ENCODE assay signal across 9 mouse cellular contexts in the genomic region with DNA sequence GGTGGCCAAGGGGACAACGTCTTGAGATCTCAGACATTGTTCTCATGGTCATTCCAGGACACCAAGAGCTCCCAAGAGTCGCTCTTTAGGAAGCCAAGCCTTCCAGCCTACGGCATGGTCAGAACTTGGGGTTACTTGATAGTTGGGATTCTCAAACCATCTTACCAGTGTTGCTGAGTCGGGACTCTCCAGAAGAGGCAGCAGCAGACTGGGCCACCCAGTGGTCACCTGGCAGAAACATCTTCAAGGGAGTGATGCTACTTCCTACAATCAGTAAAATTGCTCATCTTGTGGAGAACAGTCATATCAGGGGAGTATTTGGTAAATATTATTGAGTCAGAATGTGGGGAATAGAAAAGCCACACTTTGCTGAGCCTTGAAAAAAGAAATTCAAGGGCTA.
DNase-seq lines count a peak whose midpoint lies in the region; ATAC-seq and TF ChIP-seq lines count a peak whose summit lies in the region.
"Had no signal": no experiment of that assay in that cellular context is flagged by ENCODE, and none has a peak within 500 bp of the region (broad histone marks: within the 10 kb centered on the region; RNA-seq: fewer than 3 reads in every experiment).

No protein-coding gene starts in this region.

- TF ChIP-seq POLR2A in ES-Bruce4 (IDR thresholded peaks at IDR 0.05; ENCODE audit: insufficient read depth, low read length) = no peak
- TF ChIP-seq POLR2A in cortical plate, adult 2 months (IDR thresholded peaks at IDR 0.05; ENCODE audit: extremely low read depth, insufficient read depth, low read length) = no peak

- no peak for ATAC-seq in forebrain, embryonic 15.5 days (replicated peaks)

- H3K36me3 ChIP-seq in ES-Bruce4 (ENCODE audit: control insufficient read depth, insufficient read depth, low read length, poor library complexity, severe bottlenecking) = no peaks in the 10 kb centered on the region
- no peaks in the 10 kb centered on the region for H3K36me3 ChIP-seq in forebrain, embryonic 15.5 days
- H3K36me3 ChIP-seq: forebrain, embryonic 12.5 days; stomach, embryonic 15.5 days had no signal

- H3K4me1 ChIP-seq in ES-Bruce4 (ENCODE audit: control insufficient read depth, insufficient read depth, low read length) = no peaks in the 10 kb centered on the region
- H3K4me1 ChIP-seq in cortical plate, adult 2 months (ENCODE audit: control insufficient read depth, insufficient read depth, low read length) = no peaks in the 10 kb centered on the region
- H3K4me1 ChIP-seq in forebrain, embryonic 15.5 days = no peaks in the 10 kb centered on the region
- H3K4me1 ChIP-seq: stomach, embryonic 15.5 days had no signal

- H3K27me3 ChIP-seq in ES-Bruce4 (ENCODE audit: control insufficient read depth, insufficient read depth, low read length, poor library complexity, severe bottlenecking) = no peaks in the 10 kb centered on the region
- no peaks in the 10 kb centered on the region for H3K27me3 ChIP-seq in forebrain, embryonic 15.5 days
- H3K27me3 ChIP-seq: forebrain, embryonic 12.5 days; stomach, embryonic 15.5 days had no signal

- 79% methylated on average over 4 of the region's 4 CpGs for WGBS in forebrain, embryonic 15.5 days

- no peak for TF ChIP-seq EP300 in ES-Bruce4 (IDR thresholded peaks at IDR 0.05; ENCODE audit: insufficient read depth, low read depth, low read length)

- H3K4me3 ChIP-seq in layer of hippocampus, adult 2 months = no peak overlapping the region
- no peak overlapping the region for H3K4me3 ChIP-seq in ES-Bruce4 (ENCODE audit: low read depth, low read length)
- H3K4me3 ChIP-seq in cortical plate, adult 2 months (ENCODE audit: insufficient read depth, low read length) = no peak overlapping the region
- H3K4me3 ChIP-seq in forebrain, embryonic 15.5 days = no peak overlapping the region
- H3K4me3 ChIP-seq: forebrain, embryonic 12.5 days; stomach, embryonic 15.5 days had no signal

- TF ChIP-seq CTCF in layer of hippocampus, adult 2 months (conservative IDR thresholded peaks at IDR 0.05) = peak; percentile 75
- TF ChIP-seq CTCF in ES-Bruce4 (IDR thresholded peaks at IDR 0.05; ENCODE audit: low read depth, low read length) = peak; percentile 12
- peak; percentile 42 for TF ChIP-seq CTCF in cortical plate, adult 2 months (IDR thresholded peaks at IDR 0.05; ENCODE audit: extremely low read depth, insufficient read depth, low read length)

- H3K9ac ChIP-seq in ES-Bruce4 (ENCODE audit: low read depth, poor library complexity, severe bottlenecking) = no peak overlapping the region
- H3K9ac ChIP-seq in forebrain, embryonic 15.5 days (replicated peaks) = no peak overlapping the region
- H3K9ac ChIP-seq: forebrain, embryonic 12.5 days; stomach, embryonic 15.5 days had no signal

- DNase-seq in layer of hippocampus, adult 2 months (ENCODE audit: low spot score in 2 of 2) = no peak
- DNase-seq in layer of hippocampus, adult 11-12 months (ENCODE audit: low spot score) = no peak
- peak; percentile 8 for DNase-seq in adrenal gland, adult 8-10 months
- no peak for DNase-seq in adipocyte (ENCODE audit: low spot score)

- H3K4me2 ChIP-seq in forebrain, embryonic 15.5 days (replicated peaks) = no peak overlapping the region
- H3K4me2 ChIP-seq: forebrain, embryonic 12.5 days; stomach, embryonic 15.5 days had no signal

- H3K9me3 ChIP-seq in ES-Bruce4 (replicated peaks; ENCODE audit: control insufficient read depth, insufficient read depth, low read length, poor library complexity, severe bottlenecking) = no peaks in the 10 kb centered on the region
- no peaks in the 10 kb centered on the region for H3K9me3 ChIP-seq in forebrain, embryonic 15.5 days
- H3K9me3 ChIP-seq: forebrain, embryonic 12.5 days; stomach, embryonic 15.5 days had no signal

- no peak overlapping the region for H3K27ac ChIP-seq in layer of hippocampus, adult 2 months
- H3K27ac ChIP-seq in ES-Bruce4 (ENCODE audit: insufficient read depth, low read length) = no peak overlapping the region
- H3K27ac ChIP-seq in cortical plate, adult 2 months (ENCODE audit: insufficient read depth, low read length) = no peak overlapping the region
- H3K27ac ChIP-seq in forebrain, embryonic 15.5 days (replicated peaks) = no peak overlapping the region
- H3K27ac ChIP-seq: forebrain, embryonic 12.5 days; stomach, embryonic 15.5 days had no signal

Comparison
In these comparisons a context has a peak if more than half of its experiments do, and no peak if none do; other contexts are left out.
1. CTCF ChIP-seq: peak in every context shown above with its lines; median percentile 75 in layer of hippocampus, adult 2 months; 42 in cortical plate, adult 2 months; 12 in ES-Bruce4.